Comparison of ENCODE assay signal across 10 mouse cellular contexts in the genomic region with DNA sequence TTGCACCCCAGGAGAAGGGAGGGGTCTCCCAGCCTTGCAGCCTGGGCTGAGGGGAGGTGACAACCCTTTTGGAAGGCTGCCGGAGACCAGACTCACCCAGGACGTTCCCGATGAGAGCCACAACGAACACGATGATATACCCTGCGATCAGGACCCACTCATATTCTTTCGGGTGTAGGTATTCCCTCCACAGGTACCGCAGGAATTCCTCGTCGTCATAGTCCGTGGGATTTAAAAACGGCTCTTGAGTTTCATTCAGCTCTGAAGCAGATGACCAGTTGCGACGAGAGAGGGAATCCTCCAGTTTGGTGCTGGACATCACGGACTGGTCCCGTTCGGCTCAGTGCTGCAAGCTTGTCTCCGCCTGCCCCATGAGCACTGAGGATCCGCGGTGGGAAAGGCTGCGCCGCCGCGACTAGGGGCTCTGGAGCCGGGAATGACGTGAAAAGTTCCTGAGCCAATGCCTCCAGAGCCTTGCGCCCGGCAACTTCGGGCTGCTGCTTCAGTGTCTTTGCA. TPM values are rescaled to one million over a fixed set of nuclear protein-coding genes. Genes with fewer than 3 reads are reported as not detected.
DNase-seq lines count a peak whose midpoint lies in the region; ATAC-seq lines count a peak whose summit lies in the region.
"Had no signal": no experiment of that assay in that cellular context is flagged by ENCODE, and none has a peak within 500 bp of the region (broad histone marks: within the 10 kb centered on the region; RNA-seq: fewer than 3 reads in every experiment).

No protein-coding gene starts in this region.

- peak overlapping the region; percentile 82 for H3K4me2 ChIP-seq in limb, embryonic 11.5 days (ENCODE audit: low read depth, severe bottlenecking)
- H3K4me2 ChIP-seq in neural tube, embryonic 13.5 days, result peak overlapping the region; percentile 88

- H3K27ac ChIP-seq in limb, embryonic 11.5 days (replicated peaks; ENCODE audit: low read depth, low read length), result no peak overlapping the region
- H3K27ac ChIP-seq in neural tube, embryonic 13.5 days (replicated peaks), result peak overlapping the region; percentile 15; the same call in 1 of the 2 replicates

- H3K4me1 ChIP-seq in limb, embryonic 11.5 days (ENCODE audit: control insufficient read depth, insufficient read depth, low read length), result peaks cover 2% of the 10 kb centered on the region; the same call in 1 of the 2 replicates
- peaks cover 22% of the 10 kb centered on the region for H3K4me1 ChIP-seq in neural tube, embryonic 13.5 days (replicated peaks)

- H3K36me3 ChIP-seq in limb, embryonic 11.5 days (ENCODE audit: control insufficient read depth, insufficient read depth, low read length), result no peaks in the 10 kb centered on the region
- no peaks in the 10 kb centered on the region for H3K36me3 ChIP-seq in neural tube, embryonic 13.5 days

- peak; percentile 75; the same call in 1 of the 2 replicates for ATAC-seq in limb, embryonic 11.5 days (ENCODE audit: insufficient number of reproducible peaks, low FRiP score, low TSS enrichment, low read depth)
- peak; percentile 84 for ATAC-seq in neural tube, embryonic 13.5 days (ENCODE audit: low read depth)
- ATAC-seq in CD4-positive, CD25-positive, alpha-beta regulatory T cell, adult 4 months, result no peak

- H3K9me3 ChIP-seq in limb, embryonic 11.5 days (ENCODE audit: control insufficient read depth, low read length), result no peaks in the 10 kb centered on the region
- no peaks in the 10 kb centered on the region for H3K9me3 ChIP-seq in neural tube, embryonic 13.5 days

- WGBS in limb, embryonic 11.5 days, result under 1% methylated on average over 29 of the region's 29 CpGs
- under 1% methylated on average over 29 of the region's 29 CpGs for WGBS in neural tube, embryonic 13.5 days

- DNase-seq in cerebellum, postnatal 10 days, result peak; percentile 60 to 64
- DNase-seq in cerebellum, adult 9-10 months, result no peak
- DNase-seq in testis, postnatal 10 days (ENCODE audit: low spot score), result peak; percentile 44
- DNase-seq in testis, postnatal 14 days (ENCODE audit: low spot score), result no peak
- peak; percentile 15 for DNase-seq in heart, postnatal 4 days
- peak; percentile 75 for DNase-seq in limb, embryonic 11.5 days (ENCODE audit: low spot score)

- H3K4me3 ChIP-seq in limb, embryonic 11.5 days (ENCODE audit: low read depth, low read length), result peak overlapping the region; percentile 40
- H3K4me3 ChIP-seq in neural tube, embryonic 13.5 days, result peak overlapping the region; percentile 49

- H3K9ac ChIP-seq in limb, embryonic 11.5 days (ENCODE audit: low read length), result peak overlapping the region; percentile 51
- H3K9ac ChIP-seq in neural tube, embryonic 13.5 days, result peak overlapping the region; percentile 67

- H3K27me3 ChIP-seq in limb, embryonic 11.5 days (ENCODE audit: control insufficient read depth, insufficient read depth, low read length), result peaks cover 11% of the 10 kb centered on the region
- H3K27me3 ChIP-seq in neural tube, embryonic 13.5 days, result peaks cover 14% of the 10 kb centered on the region

RNA-seq across cellular contexts. Expression of a gene that starts 0.4 kb away (rescaled TPM):
- not detected for total RNA-seq in heart, postnatal 4 days (2021)
- 0.44 and 0.47 TPM in 2 replicates for polyA plus RNA-seq in limb, embryonic 11.5 days (2014; fragmentation: Nextera tagmentation; extraction: Ambion mirVana)
- 3.2 and 3.4 TPM in 2 replicates for polyA plus RNA-seq in neural tube, embryonic 13.5 days (2015; fragmentation: Nextera tagmentation; extraction: Ambion mirVana)
- polyA plus RNA-seq in CD4-positive, CD25-positive, alpha-beta regulatory T cell, adult 4 months (2017; shearing (Covaris generic)), result not detected
- polyA plus RNA-seq: C2C12; testis, adult 2 months had no signal

Comparison
In these comparisons a context has a peak if more than half of its experiments do, and no peak if none do; other contexts are left out.
1. DNase-seq: peak in cerebellum, postnatal 10 days (2 of 2), testis, postnatal 10 days (single experiment), heart, postnatal 4 days (single experiment) and limb, embryonic 11.5 days (single experiment); none in cerebellum, adult 9-10 months (single experiment) and testis, postnatal 14 days (single experiment).